Mouse (Mus musculus) hindbrain, postnatal 0 days (tissue): ENCODE results near the gene Ngrn. TPM values are rescaled to one million over a fixed set of nuclear protein-coding genes. Genes with fewer than 3 reads are reported as not detected.

Experiments
- ATAC-seq: fragments of 200-750 bp; cut with Nextera tagmentation; 2 replicates; pipeline ENCODE4 v1.8.0; 2017; ENCODE audit warnings: mild to moderate bottlenecking, moderate TSS enrichment, moderate library complexity
- DNase-seq: peaks from one replicate; pipeline ENCODE4 v3.0.0-alpha.2; 2015; ENCODE audit warnings: low spot score
- H3K27ac ChIP-seq: fragments of 300-500 bp; sonication (generic); 2 replicates; pipeline ENCODE4 v1.5.1; 2014; ENCODE audit warnings: mild to moderate bottlenecking
- H3K27me3 ChIP-seq: fragments of 300-500 bp; sonication (generic); 2 replicates; pipeline ENCODE4 v1.6.1; 2014; ENCODE audit warnings: low read length, mixed read lengths; ENCODE audit not compliant: insufficient read depth
- H3K36me3 ChIP-seq: fragments of 300-500 bp; sonication (generic); 2 replicates; pipeline ENCODE4 v1.6.1; 2014; ENCODE audit warnings: low read length, mixed read lengths; ENCODE audit not compliant: insufficient read depth
- H3K4me1 ChIP-seq: fragments of 300-500 bp; sonication (generic); 2 replicates; pipeline ENCODE4 v1.6.1; 2014; ENCODE audit warnings: antibody characterized with exemption, low read length, mixed read lengths; ENCODE audit not compliant: insufficient read depth
- H3K4me2 ChIP-seq: fragments of 300-500 bp; sonication (generic); 2 replicates; pipeline ENCODE4 v1.6.1; 2014; ENCODE audit warnings: low read depth, mild to moderate bottlenecking, low read length, moderate library complexity, mixed read lengths
- H3K4me3 ChIP-seq: fragments of 300-500 bp; sonication (generic); 2 replicates; pipeline ENCODE4 v1.5.1; 2014; ENCODE audit warnings: low read length
- H3K9ac ChIP-seq: fragments of 300-500 bp; sonication (generic); replicated peaks from 2 replicates; pipeline ENCODE4 v1.6.1; 2014; ENCODE audit warnings: mild to moderate bottlenecking, low read length, moderate library complexity, mixed read lengths
- H3K9me3 ChIP-seq: fragments of 300-500 bp; sonication (generic); 2 replicates; pipeline ENCODE4 v1.6.1; 2016; ENCODE audit warnings: low read length, mixed read lengths
- CTCF ChIP-seq: IDR thresholded peaks from 2 replicates; pipeline ENCODE4 v1.5.1; 2016; ENCODE audit warnings: antibody characterized with exemption, control low read depth, low read depth
- WGBS: fragments of 180-500 bp; shearing (Covaris S2); extraction: QIAGEN DNeasy Blood & Tissue Kit; methylation state at CpG from one replicate; pipeline ENCODE4 v1.1.7; 2014; 5-methylcytosine and 5-hydroxymethylcytosine counted together
- polyA plus RNA-seq: library from polyadenylated mRNA; unstranded; fragments of >200 nt; fragmentation: Nextera tagmentation; extraction: Ambion mirVana; gene quantifications from 2 replicates; pipeline ENCODE4 v1.2.1, GENCODE M21; 2015
- total RNA-seq: library from RNA; depleted of rRNA; stranded (reverse); fragments of >200 nt; gene quantifications from 2 replicates; pipeline ENCODE4 v1.2.3, GENCODE M21; 2014

The Ngrn gene
- total and polyA plus RNA-seq, 2 experiments from 2014 or later, result 48.6 to 69.8 TPM

- no peak overlapping the region for H3K9ac ChIP-seq
- DNase-seq, result no peak
- no peak overlapping the region for H3K4me3 ChIP-seq
- no peak for ATAC-seq
- H3K27ac ChIP-seq, result no peak overlapping the region
- H3K27me3 ChIP-seq, result no peaks in the 10 kb centered on the region
- peaks cover 58% of the 10 kb centered on the region for H3K36me3 ChIP-seq
- no peaks in the 10 kb centered on the region for H3K9me3 ChIP-seq
- 89% methylated on average over 4 of the region's 4 CpGs for WGBS
- no peak for TF ChIP-seq CTCF
- no peaks in the 10 kb centered on the region for H3K4me1 ChIP-seq
- H3K4me2 ChIP-seq, result no peak overlapping the region
Observed at GRCm38 (mm10) chr7:80221179-80221750, 39.8 kb upstream of the Ngrn start.

GRCm38 (mm10) chr7:80227065-80227464 is 34.0 kb upstream of the Ngrn start:
- no peaks in the 10 kb centered on the region for H3K9me3 ChIP-seq
- no peak overlapping the region for H3K4me3 ChIP-seq
- DNase-seq (no peak), ATAC-seq (no peak)
- peaks cover 39% of the 10 kb centered on the region for H3K36me3 ChIP-seq
- no peaks in the 10 kb centered on the region for H3K4me1 ChIP-seq
- 96% methylated on average over 4 of the region's 4 CpGs for WGBS
- no peak overlapping the region for H3K4me2 ChIP-seq
- peak; percentile 28; the same call in 1 of the 2 replicates for TF ChIP-seq CTCF
- no peaks in the 10 kb centered on the region for H3K27me3 ChIP-seq
- H3K27ac ChIP-seq, result no peak overlapping the region
- no peak overlapping the region for H3K9ac ChIP-seq

GRCm38 (mm10) chr7:80230196-80230595 is 30.8 kb upstream of the Ngrn start:
- WGBS, result 53% methylated on average over 6 of the region's 6 CpGs
- DNase-seq (no peak), ATAC-seq (no peak)
- H3K4me2 ChIP-seq, result no peak overlapping the region
- H3K27me3 ChIP-seq, result no peaks in the 10 kb centered on the region
- H3K4me1 ChIP-seq, result no peaks in the 10 kb centered on the region
- no peak overlapping the region for H3K9ac ChIP-seq
- no peak for TF ChIP-seq CTCF
- no peaks in the 10 kb centered on the region for H3K9me3 ChIP-seq
- H3K4me3 ChIP-seq, result no peak overlapping the region
- H3K36me3 ChIP-seq, result peaks cover 22% of the 10 kb centered on the region
- no peak overlapping the region for H3K27ac ChIP-seq

GRCm38 (mm10) chr7:80231971-80232488 is 29.0 kb upstream of the Ngrn start:
- DNase-seq (no peak), ATAC-seq (peak; percentile 34)
- WGBS, result 2% methylated on average over 29 of the region's 29 CpGs
- Histone ChIP-seq H3K27ac (peak overlapping the region; percentile 61; the same call in 1 of the 2 replicates), H3K4me2 (peak overlapping the region; percentile 81), H3K9ac (peak overlapping the region; percentile 65), H3K27me3 (no peaks in the 10 kb centered on the region), H3K4me1 (no peaks in the 10 kb centered on the region), H3K4me3 (peak overlapping the region; percentile 85), H3K36me3 (peaks cover 11% of the 10 kb centered on the region), H3K9me3 (no peaks in the 10 kb centered on the region)
- TF ChIP-seq CTCF, result no peak

GRCm38 (mm10) chr7:80232489-80233029 is 28.5 kb upstream of the Ngrn start, which contains the start of the genes Cib1 and Gdpgp1:
Cib1 (minus strand) TSS chr7:80232813.
Gdpgp1 (plus strand) TSS chr7:80232865.
- DNase-seq, result peak; percentile 98
- peak; percentile 98 for ATAC-seq
- peak within 1 kb of the TSS; percentile 61 for H3K27ac ChIP-seq
- WGBS, result 1% methylated on average over 56 of the region's 56 CpGs
- peaks cover 7% of the 10 kb centered on the region; the same call in 1 of the 2 replicates for H3K36me3 ChIP-seq
- no peaks in the 10 kb centered on the region for H3K4me1 ChIP-seq
- H3K27me3 ChIP-seq, result no peaks in the 10 kb centered on the region
- H3K4me2 ChIP-seq, result peak within 1 kb of the TSS; percentile 81
- H3K4me3 ChIP-seq, result peak within 1 kb of the TSS; percentile 85
- peak within 1 kb of the TSS; percentile 65 for H3K9ac ChIP-seq
- H3K9me3 ChIP-seq, result no peaks in the 10 kb centered on the region
- no peak for TF ChIP-seq CTCF

GRCm38 (mm10) chr7:80233799-80234198 is 27.2 kb upstream of the Ngrn start:
- no peak overlapping the region for H3K4me3 ChIP-seq
- TF ChIP-seq CTCF, result no peak
- no peaks in the 10 kb centered on the region for H3K9me3 ChIP-seq
- no peak overlapping the region for H3K9ac ChIP-seq
- H3K4me1 ChIP-seq, result no peaks in the 10 kb centered on the region
- 73% methylated on average over 9 of the region's 9 CpGs for WGBS
- peak overlapping the region; percentile 81; the same call in 1 of the 2 replicates for H3K4me2 ChIP-seq
- ATAC-seq (no peak), DNase-seq (no peak)
- peaks cover 3% of the 10 kb centered on the region; the same call in 1 of the 2 replicates for H3K36me3 ChIP-seq
- no peak overlapping the region for H3K27ac ChIP-seq
- no peaks in the 10 kb centered on the region for H3K27me3 ChIP-seq

GRCm38 (mm10) chr7:80238542-80238941 is 22.5 kb upstream of the Ngrn start:
- ATAC-seq (no peak), DNase-seq (no peak)
- TF ChIP-seq CTCF, result no peak
- Histone ChIP-seq H3K27ac (no peak overlapping the region), H3K9ac (no peak overlapping the region), H3K9me3 (no peaks in the 10 kb centered on the region), H3K4me2 (no peak overlapping the region), H3K27me3 (no peaks in the 10 kb centered on the region), H3K36me3 (peaks cover 10% of the 10 kb centered on the region), H3K4me1 (no peaks in the 10 kb centered on the region), H3K4me3 (no peak overlapping the region)
- WGBS, result 91% methylated on average over 10 of the region's 10 CpGs
